Mouse (Mus musculus) WW6 (cell line): ENCODE data around the gene Noct.
A peak's percentile ranks its signal among the peaks of the same experiment; 100 is the strongest.

Experiments used
- DNase-seq: peaks from one replicate; pipeline ENCODE4 v3.0.0-alpha.2; 2013; ENCODE audit warnings: low read depth, low spot score

Gene Noct

DNA sequence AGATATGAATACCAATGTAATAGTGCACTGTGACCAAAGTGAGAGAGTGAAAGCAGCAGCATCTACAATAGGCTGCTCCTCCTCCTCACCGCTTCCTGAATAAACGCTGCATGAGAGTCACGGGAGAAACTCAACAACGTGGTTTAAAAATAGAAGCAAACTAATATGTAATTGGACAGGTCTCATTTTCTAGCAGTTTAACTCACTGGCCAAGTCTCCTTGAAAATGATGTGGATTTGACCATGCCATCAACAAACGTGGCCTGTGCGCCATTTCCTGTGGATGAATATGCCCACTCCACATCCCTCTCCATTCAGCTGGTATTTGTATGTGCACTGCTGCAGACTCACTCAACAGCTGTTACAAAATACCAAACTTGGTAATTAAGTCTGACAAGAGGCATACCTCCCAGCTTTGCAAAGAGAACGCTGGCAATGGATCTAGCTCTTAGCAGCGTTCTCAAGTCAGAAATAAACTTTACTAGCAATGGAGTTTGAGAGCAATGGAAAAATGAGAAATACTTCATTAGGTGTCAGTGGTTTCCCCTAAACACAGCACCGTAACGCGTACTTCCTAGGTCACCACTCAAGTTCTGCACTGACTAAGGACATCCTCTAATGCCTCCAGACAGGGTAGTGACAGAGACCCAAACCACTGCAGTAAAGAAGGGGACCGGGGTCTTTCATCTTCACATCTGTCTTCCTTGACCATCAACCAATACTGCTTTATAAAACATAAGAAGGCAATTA lies 46.0 kb downstream of the Noct start:
- DNase-seq = no peak

- DNase-seq = peak; percentile 94
Observed at GRCm38 (mm10) chr3:51275956-51276398, 51.7 kb downstream of the Noct start.

DNA sequence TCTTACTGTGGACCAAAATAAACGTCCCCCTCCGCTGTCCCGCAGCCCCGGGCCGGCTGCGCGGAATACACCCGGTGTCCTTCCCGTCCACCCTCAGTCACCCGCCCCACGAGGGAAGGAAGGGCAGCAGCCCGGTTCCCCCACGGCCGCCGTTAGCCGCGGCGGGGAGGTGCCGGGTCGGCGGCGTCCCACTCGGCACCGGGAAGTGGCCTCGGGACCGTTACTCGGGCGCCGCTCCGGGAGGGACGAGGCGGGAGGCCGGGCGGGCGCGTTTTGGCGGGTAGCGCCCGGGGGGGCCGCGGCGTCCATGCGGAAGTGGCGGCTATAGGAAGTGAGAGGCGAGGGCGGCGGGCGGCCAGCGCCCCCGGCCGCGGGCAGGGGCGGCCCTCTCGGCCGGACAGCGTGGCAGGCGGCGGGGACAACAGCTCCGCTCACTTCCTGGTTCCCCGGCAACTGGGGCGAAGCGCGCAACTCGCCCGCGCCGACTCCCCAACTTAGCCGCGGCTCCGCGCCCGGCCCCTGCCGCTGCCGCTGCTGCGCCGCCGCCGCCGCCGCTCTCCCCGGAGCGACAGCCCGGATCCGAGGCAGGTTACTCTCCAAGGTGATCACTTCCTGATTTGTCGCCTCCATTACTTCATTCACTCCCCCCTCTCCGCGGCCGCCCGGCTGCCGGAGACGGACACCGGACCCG lies 52.3 kb downstream of the Noct start:
- DNase-seq = no peak

DNA sequence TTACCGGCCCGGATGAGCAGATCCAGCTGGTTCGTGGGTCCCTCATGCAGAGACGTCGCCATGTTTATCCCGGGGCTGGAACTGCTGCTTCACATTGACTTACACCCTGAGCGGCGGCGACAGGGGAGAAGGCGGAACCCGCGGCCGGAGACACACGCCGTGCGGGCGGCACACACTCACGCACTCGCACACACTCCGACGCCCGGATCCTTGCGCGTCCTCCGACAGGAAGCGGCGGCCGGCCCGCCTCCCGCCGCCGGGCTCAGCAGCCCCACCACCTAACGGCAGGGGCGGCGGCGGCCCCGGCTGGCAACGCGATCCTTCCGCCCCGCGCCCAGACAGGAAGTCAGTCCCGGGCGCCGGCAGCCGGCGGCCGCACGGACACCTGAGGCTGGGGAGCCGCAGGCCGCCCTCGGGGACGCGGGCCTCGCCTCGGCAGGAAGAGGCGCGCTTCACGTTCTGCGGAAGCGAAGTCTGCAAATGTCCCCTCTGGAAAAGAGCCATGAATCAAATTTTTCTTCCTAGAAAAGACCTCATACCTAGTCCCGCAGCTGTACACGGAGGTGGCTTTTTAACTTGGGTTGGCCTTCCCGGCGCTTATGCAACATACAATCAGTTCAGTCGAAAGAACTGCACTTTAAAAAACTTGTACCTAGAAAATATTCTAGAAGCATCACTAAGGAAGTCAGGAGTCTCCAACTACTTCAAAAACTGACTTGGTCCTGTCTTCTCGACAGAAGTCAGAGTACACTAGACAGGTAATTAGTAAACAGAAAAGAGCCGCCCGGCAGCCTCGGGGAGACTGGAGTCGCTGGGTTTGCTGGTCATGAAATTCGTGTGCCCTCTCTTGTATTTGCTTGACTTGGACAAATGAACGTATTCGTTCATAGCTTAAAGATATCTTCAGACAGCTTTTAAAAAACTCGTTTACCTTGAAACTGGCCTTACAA lies 53.2 kb downstream of the Noct start:
- DNase-seq = peak; percentile 60

GRCm38 (mm10) chr3:51278433-51278832 lies 54.2 kb downstream of the Noct start:
- DNase-seq = no peak

DNA sequence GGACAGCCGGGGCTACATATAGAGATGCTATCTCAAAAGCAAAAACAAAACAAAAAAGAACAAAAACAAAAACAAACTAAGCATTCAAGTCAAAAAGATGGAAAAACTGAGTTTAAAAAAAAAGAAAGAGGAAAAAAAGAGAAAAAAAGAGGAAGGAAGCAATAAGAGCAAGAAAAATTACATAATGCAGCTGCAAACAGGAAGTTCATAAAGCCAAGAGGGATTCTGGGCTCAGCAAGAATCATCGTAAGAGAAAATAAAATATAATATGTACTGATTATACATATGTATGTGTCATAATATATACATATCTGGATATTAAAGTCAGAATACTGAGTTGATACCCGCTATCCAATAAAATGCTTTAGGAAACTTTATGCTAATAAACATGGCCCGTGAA lies 57.5 kb downstream of the Noct start:
- no peak for DNase-seq

DNA sequence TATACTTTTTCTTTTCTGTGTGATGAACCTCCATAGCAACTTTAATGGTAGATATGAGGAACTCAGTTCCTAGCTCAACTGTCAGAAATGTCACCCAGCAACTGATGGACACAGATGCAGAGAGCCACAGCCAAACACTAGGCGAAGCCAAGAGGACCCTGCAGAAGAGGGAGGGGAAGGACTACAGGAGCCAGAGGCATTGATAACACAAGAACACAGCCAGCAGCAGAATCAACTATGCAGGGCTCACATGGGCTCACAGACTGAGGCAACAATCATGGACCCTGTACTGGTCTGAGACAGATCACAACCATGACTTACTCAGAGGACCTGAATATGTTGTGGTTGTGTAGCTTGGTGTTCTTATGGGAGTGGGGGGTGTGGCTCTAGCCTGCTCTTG lies 60.1 kb downstream of the Noct start:
- DNase-seq = no peak

GRCm38 (mm10) chr3:51288880-51289821 lies 64.9 kb downstream of the Noct start:
- DNase-seq = no peak

GRCm38 (mm10) chr3:51294251-51294650 lies 70.0 kb downstream of the Noct start:
- no peak for DNase-seq

DNA sequence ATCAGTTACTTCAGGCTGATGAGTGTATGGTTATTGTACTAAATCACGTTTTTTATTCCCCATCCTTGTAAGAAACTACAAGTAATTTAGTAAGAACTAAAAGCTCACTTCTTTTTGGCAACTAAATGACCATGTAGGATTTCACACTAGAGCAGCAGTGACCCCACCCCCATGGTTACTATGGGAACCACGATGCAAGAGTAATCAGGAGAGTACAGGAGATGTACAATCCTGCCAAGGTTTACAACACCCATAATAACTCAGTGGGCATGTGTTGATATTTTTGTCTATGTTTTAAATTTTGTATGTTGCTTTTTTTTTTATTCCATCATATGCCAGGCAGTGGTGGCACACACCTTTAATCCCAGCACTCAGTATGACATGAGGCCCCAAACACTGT lies 71.0 kb downstream of the Noct start:
- DNase-seq = no peak

GRCm38 (mm10) chr3:51296790-51297189 lies 72.5 kb downstream of the Noct start:
- DNase-seq = no peak
